Mouse (Mus musculus) adrenal gland, adult 18-20 months (tissue): Measurements from ENCODE around the gene Pde6h. TPM values are rescaled to one million over a fixed set of nuclear protein-coding genes. Genes with fewer than 3 reads are reported as not detected.

Source experiments
- DNase-seq, 2 experiments: peaks; one replicate each; pipeline ENCODE4 v3.0.0; 2021 to 2022; ENCODE audit warnings: low spot score in 2 of 2
- total RNA-seq, 2 experiments: library from RNA; stranded (reverse); gene quantifications; 1 replicate in 1 of 2; 2 replicates in 1 of 2; pipeline ENCODE4 v1.2.3; 2021

The Pde6h gene
- total RNA-seq, 2 experiments from 2014 or later = not detected

- DNase-seq = no peak
Observed at GRCm38 (mm10) chr6:136939326-136940187, 15.9 kb downstream of the Pde6h start.

GRCm38 (mm10) chr6:136940188-136940960 lies 16.7 kb downstream of the Pde6h start:
- DNase-seq = no peak

- no peak for DNase-seq
Observed at GRCm38 (mm10) chr6:136941051-136942021, 17.7 kb downstream of the Pde6h start, which contains the start of gene Arhgdib. Gene Arhgdib, minus strand, starts transcription at chr6:136941899.

- DNase-seq = no peak
Observed at GRCm38 (mm10) chr6:136942280-136942679, 18.6 kb downstream of the Pde6h start.

GRCm38 (mm10) chr6:136943392-136943791 lies 19.8 kb downstream of the Pde6h start:
- no peak for DNase-seq

GRCm38 (mm10) chr6:136944511-136944910 lies 20.9 kb downstream of the Pde6h start:
- DNase-seq = no peak

GRCm38 (mm10) chr6:136946241-136946640 lies 22.6 kb downstream of the Pde6h start:
- no peak for DNase-seq

- DNase-seq = no peak
Observed at GRCm38 (mm10) chr6:136946943-136947342, 23.3 kb downstream of the Pde6h start.

GRCm38 (mm10) chr6:136947716-136948115 lies 24.1 kb downstream of the Pde6h start:
- no peak for DNase-seq

GRCm38 (mm10) chr6:136950171-136950570 lies 26.5 kb downstream of the Pde6h start:
- DNase-seq = no peak

GRCm38 (mm10) chr6:136952930-136953329 lies 29.3 kb downstream of the Pde6h start:
- DNase-seq = no peak

GRCm38 (mm10) chr6:136954192-136954591 lies 30.6 kb downstream of the Pde6h start:
- DNase-seq = no peak

GRCm38 (mm10) chr6:136954715-136955114 lies 31.1 kb downstream of the Pde6h start:
- no peak for DNase-seq

GRCm38 (mm10) chr6:136955240-136955639 lies 31.6 kb downstream of the Pde6h start:
- no peak for DNase-seq

GRCm38 (mm10) chr6:136957062-136957461 lies 33.4 kb downstream of the Pde6h start:
- DNase-seq = no peak

GRCm38 (mm10) chr6:136959131-136959530 lies 35.5 kb downstream of the Pde6h start:
- no peak for DNase-seq

- DNase-seq = no peak
Observed at GRCm38 (mm10) chr6:136962957-136963356, 39.3 kb downstream of the Pde6h start.

GRCm38 (mm10) chr6:136964609-136965510 lies 41.2 kb downstream of the Pde6h start:
- no peak for DNase-seq

- no peak for DNase-seq
Observed at GRCm38 (mm10) chr6:136965912-136966311, 42.3 kb downstream of the Pde6h start.

GRCm38 (mm10) chr6:136967466-136967865 lies 43.8 kb downstream of the Pde6h start:
- no peak for DNase-seq
